Mouse (Mus musculus) layer of hippocampus, adult 18-20 months (tissue): ENCODE data around the gene Myh7. TPM values are rescaled to one million over a fixed set of nuclear protein-coding genes. Genes with fewer than 3 reads are reported as not detected.
"Not testable (repeated sequence)": the region's sequence is repeated elsewhere in the genome, so short reads cannot be mapped to it uniquely, and the experiment has no call there.

Experiments
- DNase-seq, 2 experiments: peaks; one replicate each; pipeline ENCODE4 v3.0.0; 2022; ENCODE audit warnings: low spot score in 2 of 2
- total RNA-seq, 2 experiments: library from RNA; stranded (reverse); gene quantifications; 2 replicates each; pipeline ENCODE4 v1.2.3; 2021

The Myh7 gene
- total RNA-seq, 2 experiments from 2014 or later, result 10.1 to 14.4 TPM

DNA sequence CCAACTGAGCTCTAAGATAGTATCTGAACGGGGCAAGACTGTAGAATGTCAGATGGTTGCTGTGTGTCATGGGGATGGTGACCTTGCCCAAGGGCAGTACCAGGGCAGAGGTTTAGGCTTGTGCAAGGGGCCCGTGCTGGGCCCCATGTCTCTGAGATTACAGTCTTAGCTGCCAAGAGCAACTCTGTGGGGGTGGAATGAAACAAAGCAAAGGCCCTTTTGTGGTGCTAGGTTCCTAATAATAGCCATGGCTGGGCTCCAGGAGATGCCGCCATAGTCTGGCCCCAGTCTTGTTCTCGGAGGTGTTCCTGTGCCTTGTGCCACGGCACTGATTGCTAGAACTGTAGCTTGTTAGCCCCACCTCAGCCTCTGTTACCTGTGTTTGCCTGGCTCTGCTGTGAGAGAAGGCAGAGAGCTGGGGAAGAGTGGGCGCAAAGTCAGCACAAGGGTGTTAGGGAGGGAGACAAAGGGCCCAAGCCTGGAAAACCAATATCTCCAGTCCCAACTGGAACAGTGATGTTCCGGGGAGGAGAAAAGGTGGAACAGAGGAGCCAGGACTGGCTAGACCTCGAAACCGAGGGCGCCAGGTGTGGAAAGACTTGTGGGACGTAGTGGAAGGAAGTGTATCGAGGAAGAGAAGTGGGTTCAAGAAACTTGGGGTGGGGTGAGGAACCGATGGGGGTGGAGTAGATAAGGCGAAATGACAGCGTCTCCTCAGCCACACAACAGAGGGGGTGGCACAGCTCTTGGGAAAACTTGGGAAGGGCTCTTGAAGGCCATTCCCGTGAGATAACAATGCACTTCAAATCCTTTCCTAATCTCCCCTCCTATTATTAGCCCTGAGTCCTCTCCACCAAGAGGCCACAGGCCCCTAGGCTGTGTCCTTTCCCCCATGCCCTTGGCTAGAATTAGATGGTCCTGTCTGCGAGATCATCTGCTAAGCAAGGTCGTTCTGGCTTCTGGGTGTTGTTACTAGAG, 9.7 kb upstream of the Myh7 start:
- peak in 1 of 2 experiments; percentile 38 for DNase-seq

DNA sequence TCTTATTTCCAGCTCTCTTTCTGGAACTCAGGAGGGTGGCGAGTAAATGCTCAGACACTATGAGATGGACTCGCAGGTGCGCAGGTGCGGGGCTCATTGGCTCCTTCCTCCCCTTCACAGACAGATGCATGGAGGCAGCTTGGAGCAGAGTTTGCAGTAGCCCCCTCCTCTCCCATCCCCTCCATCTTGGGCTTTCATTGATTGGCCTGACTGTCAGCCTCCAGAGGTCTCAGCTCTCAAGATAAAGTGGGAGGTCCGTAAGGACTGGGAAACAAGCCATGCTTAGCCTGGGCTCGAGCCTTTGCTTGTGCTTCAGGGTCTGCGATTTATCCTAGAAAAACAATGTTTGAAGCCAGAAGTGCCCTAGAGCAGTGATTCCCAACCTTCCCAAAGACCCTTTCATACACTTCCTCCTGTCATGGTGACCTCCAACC, 8.3 kb upstream of the Myh7 start:
- DNase-seq, result no peak

DNA sequence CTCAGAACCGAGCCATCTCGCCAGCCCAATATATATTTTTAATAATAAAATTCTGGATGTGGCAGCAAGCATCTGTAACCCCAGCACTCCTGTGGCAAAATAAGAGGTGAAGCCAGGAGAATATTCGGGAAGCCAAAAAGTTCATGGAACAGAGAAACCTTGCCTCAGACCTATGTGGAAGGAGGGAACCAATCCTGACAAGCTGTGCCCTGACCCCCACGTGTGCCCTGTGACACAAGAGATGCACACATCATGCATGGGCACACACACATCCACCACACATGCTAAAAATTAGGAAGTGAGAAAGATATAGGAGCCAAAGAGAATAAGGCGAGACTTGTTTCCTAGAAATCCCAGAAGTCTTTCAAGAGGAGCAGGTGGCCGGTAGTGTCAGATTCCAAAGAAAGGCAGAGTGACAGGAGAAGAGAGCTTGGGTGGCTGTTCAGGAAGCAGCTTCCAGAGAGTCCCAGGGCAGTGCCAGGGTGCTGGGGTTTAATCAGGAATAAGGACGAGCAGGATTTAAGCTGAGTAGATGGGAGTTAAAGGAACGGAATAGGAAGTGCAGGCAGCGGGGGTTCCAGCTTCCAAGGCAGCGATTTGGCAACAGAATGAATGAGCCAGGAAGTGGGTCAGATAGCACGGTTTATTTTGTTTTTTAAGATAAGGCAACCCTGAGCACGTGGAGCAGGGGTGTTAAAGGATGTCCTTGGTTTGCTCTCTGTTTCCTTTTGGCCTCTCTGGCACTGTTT, 7.7 kb upstream of the Myh7 start:
- no peak for DNase-seq

DNA sequence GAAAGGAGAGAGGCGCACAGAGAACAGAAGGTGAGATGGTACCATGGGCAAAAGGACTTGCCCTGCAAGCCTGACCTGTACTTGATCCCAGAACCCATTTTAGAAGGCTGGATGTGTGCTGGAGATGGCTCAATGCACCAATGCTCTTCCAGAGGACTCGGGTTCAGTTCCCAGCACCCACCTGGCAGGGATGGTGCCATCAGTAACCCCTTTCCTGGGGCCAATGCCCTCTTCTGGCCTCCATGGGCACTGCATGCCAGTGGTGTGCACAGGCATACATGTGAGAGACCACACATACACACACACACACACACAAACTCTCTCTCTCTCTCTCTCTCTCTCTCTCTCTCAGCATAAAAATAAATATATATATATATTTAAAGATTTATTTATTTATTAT, 7.0 kb upstream of the Myh7 start:
- no peak for DNase-seq

DNA sequence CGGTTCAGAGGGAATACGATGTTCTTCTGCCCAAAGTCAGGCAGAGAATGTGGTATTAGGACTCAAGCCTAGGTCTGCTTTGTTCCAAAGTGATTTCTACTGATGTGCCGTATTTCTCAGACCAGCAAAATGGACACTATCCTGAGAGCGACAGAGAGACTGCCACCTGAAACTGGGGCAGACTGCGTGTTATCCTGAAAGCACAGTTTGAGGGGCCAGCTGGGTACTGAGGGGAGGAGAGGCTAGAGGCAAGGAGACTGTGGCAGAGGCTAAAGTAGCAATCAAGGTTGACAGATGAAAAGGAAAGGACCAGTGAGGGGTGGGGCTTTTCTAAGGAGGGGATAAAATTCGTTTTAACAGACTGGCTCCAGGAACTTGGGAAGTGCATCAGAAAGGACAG, 6.4 kb upstream of the Myh7 start:
- no peak for DNase-seq

DNA sequence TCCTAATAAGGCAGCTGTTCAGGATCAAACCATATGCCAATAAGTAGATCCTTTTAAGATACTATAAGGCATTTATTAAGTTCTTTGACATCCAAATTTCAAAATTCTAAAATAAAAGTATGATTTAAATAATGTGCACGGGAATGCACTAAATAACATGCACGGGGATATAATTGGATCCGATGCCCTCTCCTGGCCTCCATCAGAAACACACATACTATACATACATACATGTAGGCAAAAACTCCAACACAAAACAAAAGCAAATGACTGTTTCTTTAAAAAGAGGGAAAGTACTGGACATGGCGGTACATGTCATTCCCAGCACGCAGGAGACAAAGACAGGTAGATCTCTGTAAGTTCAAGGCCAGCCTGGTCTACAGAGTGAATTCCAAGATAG, 5.4 kb upstream of the Myh7 start:
- not testable (repeated sequence) for DNase-seq

DNA sequence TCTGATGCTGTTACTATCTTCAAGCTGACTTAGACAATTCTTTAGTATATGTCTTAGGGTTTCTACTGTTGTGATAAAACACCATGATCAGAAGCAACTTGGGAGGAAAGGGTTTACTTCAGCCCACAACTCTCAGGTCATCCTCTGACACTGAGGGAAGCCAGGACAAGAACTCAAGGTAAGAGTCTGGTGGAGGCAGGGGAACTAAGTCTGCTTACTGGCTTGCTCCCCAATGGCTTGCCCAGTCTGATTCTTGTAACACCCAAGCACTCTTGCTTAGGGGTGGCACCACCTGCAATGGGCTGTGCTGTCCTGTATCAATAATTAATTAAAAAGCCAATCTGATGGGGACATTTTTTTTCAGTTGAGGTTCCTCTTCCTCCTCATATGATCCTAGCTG, 4.3 kb upstream of the Myh7 start:
- DNase-seq, result no peak

DNA sequence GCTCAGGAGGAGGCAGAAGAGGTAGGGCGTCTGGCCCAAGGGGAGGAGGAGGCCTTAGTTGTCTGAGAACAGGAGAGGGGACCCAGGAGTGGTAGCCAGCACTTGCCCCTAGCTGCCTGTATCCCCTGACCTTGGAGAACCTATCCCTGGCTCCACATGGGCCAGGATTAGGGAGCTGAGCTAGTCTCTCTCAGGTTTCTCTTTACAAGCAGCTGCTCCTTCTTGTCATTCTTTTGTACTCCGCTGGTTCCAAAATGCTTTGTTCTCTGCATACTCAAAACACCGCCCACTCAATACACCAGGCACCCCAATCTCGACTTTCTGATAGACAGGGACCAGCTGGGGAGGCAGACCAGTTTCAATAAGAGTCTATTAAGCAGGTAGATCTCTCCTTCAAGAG, 2.9 kb upstream of the Myh7 start:
- peak in 1 of 2 experiments; percentile 63 for DNase-seq

DNA sequence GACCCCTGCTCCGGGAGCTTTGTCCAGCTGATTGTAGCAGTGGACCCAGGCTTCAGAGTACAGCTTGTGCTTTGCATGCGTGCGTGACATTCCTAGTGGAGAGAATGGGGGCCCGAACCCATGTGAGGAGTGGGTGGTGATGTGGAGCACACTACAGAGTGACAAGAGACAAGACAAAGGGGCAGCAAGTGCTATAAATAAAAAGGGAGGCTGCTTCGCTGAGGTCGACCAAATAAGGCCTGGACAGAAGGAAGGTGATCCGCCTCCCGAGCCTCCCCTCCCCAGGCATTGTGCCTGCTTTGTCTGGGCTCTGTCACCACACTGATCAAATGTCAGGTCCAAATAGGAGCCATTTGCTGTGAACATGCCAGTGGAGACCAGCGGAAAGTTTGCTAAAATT, 2.4 kb upstream of the Myh7 start:
- no peak for DNase-seq

DNA sequence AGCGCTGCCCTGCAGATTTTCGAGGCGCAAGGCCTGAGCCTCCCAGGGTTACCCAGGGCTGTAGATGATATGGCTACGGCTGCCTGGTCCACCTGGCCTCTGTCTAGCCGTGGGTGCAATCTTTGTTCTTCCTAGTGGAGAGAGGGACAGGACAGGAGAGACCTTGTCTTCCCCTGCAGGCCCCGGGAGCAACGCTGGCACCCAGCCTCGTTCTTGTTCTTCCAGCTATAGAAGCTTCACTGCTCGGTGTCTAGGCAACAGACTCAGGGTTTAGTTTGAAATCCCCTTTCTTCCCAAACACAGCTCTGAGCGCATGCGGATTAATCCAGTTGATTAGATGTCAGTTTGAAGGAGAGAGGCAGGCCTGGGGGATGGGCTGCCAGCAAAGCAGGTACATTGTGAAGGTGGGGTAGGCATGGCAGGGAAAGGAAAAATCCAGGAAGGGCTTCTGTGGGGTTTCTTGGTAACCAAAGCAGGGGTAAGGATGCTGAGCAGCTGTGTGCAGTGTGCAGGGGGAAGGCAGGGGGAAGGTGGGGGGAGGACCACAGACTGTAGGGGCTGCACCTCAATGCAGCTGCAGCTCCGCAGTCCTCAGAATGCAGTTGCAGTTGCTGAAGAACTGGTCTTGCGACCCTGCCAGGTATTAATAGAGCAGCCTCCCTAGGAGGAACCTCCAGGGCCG, 1.2 kb upstream of the Myh7 start:
- peak; percentile 47 to 79 for DNase-seq

DNA sequence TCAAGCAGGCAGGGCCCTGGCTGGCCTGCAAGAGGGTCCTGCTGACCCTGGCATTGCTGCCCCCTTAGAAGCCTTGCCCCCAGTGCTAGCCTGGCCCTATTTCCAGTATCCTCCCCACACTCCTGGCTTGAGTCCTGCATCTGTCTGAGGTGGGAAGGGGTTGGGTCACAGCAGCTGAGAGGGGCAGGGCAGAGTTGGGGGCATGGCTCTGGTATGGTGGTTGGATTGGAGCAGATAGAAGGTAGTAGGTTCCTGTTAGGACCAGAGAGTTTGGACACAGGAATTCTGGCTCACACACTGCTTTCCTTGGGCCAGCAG, 402 bp upstream of the Myh7 start:
- DNase-seq, result no peak

DNA sequence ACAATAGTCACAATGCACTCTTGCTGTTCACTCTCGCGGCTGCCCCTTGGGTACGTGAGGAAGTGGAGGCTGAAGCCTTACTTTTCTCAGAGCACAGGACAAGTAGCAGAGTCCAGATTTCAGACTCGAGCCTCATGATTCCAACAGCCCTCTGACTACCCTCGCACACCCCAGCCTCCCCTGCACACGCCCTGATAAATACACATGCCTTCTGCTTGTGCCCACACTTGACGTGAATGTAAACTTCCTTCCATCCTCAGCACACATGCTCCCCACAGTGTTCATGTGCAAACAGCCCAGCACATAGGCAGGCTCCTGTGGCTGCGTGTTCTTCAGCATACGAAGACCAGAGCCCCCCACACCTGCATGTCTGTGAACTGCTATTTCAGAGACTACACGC, 790 bp downstream of the Myh7 start:
- DNase-seq, result no peak

DNA sequence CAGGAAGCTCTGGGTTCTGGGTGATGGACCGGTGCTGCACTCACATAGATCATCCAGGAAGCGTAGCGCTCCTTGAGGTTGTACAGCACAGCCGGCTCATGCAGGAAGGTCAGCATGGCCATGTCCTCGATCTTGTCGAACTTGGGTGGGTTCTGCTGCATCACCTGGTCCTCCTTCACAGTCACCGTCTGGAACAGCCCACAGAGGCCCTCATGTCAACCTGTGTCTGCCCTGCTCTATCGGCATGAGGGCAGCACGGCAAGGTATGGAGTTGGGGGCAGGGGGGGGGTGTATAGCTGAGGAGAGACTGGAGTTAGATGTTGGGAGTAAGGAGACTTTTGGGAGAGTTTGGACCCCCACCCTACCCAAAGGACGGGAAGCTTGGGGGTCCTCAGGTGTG, 2.2 kb downstream of the Myh7 start:
- DNase-seq, result no peak

DNA sequence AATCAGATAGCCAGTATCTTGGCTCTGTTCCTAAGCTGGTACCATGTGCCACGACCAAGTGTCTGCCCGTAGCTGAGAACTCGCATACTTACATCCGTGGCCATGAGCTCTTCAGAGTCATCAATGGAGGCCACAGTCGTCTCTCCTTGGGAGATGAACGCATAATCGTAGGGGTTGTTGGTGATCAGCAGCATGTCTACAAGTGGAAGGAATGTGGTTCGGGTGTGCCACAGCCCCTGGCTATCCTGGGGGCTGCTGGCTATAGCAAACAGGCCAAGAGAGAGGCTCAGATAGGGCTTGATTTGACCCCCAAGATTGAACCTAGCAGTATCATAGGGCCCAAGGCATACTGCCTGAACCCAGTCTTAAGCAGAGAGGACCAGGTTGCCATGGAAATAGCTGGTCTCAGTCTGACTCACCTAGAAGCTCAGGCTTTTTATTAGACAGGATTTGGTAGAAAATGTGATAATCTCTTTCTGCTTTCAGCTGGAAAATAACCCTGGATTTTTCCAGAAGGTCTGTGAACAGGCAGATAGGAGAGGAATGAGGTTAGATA, 4.5 kb downstream of the Myh7 start:
- DNase-seq, result peak in 1 of 2 experiments; percentile 34

DNA sequence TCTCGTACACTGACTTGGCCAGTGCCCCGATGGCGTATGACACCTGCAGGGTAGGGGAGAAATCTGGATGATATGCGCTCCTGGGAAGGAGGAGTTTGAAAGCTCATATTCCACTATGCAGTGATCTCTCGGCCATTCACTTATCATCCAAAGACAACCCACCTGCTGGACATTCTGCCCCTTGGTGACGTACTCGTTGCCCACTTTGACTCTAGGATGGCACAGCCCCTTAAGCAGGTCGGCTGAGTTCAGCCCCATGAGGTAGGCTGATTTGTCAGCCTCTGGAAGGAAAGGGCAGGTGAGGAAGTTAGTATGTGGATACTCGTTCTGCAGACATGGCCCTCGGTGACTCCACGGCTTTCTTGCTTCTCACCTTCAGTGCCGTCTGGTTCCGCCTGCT, 5.5 kb downstream of the Myh7 start:
- DNase-seq, result no peak

DNA sequence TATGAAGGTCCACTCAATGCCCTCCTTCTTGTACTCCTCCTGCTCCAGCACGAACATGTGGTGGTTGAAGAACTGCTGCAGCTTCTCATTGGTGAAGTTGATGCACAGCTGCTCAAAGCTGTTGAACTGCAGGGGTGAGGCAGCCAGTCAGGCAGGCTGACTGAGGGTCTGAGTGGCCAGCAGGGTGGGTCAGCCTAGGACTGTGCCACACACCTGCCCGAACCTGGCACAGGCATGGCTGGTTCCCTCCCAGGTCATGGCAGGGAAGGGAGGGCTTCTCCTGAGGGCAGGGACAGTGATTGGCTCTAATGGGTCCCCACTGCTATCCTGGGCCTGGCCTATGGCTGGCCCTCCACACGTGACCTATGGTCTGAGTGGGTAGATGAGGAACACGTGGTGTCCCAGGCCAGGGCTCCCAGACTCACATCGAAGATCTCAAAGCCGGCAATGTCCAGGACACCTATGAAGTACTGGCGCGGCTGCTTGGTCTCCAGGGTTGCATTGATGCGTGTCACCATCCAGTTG, 6.0 kb downstream of the Myh7 start:
- DNase-seq, result not testable (repeated sequence)

DNA sequence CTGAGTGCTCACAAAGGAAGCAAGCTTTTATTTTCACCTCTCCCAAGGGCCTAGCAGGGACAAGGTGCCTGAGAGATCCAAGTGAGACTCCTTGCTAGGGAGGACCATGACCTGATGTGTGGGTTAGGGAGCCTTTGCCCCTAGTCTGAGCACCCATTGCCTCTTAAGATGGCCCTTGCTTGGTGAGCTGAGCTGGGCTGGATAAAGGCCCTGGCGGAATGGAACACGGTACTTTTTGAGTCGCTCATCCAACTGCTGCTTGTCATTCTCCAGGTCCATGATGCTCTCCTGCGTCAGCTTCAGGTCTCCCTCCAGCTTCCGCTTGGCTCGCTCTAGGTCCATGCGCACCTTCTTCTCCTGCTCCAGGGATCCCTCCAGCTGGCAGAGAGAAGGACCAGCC, 12.5 kb downstream of the Myh7 start:
- no peak for DNase-seq

DNA sequence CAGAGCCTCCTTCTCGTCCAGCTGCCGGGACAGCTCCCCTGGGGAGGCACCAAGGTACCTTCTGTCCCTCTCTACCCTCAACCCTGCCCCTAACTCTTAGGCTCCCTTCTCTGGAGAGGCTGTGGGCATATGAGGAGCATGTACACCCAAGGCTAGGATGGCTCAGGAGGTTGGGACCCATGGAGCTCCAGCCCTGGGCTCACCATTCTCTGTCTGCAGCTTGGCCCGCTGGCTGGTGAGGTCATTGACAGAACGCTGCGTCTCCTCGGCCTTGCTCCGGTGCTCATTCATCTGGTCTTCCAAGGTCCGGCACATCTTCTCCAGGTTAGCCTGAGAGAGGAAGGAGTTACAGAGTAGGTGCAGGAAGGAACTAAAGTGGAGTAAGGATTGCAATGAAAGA, 15.8 kb downstream of the Myh7 start:
- DNase-seq, result no peak

DNA sequence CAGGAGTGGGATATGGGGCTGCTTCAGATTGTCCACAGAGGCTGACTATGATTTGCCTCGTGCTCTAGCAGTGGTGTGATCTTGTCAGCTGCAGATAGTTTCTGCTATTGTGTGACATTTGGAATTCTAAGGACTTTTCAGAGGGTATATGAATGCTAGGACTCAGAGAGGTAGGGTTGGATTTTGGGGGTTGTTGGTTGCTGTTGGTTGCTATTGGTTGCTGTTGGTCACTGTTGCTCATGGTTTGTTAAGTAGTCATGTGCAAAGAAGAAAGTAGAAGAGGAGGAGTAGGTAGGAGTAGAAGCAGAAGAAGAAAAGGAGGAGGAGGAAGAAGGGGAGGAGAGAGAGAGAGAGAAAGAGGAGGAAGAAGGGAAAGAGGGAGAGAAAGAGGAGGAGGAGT, 17.8 kb downstream of the Myh7 start, which contains the start of gene Gm17428:
Gene Gm17428 (plus strand): TSS at position 301 of the 400 bp plus-strand sequence.
- no peak for DNase-seq

DNA sequence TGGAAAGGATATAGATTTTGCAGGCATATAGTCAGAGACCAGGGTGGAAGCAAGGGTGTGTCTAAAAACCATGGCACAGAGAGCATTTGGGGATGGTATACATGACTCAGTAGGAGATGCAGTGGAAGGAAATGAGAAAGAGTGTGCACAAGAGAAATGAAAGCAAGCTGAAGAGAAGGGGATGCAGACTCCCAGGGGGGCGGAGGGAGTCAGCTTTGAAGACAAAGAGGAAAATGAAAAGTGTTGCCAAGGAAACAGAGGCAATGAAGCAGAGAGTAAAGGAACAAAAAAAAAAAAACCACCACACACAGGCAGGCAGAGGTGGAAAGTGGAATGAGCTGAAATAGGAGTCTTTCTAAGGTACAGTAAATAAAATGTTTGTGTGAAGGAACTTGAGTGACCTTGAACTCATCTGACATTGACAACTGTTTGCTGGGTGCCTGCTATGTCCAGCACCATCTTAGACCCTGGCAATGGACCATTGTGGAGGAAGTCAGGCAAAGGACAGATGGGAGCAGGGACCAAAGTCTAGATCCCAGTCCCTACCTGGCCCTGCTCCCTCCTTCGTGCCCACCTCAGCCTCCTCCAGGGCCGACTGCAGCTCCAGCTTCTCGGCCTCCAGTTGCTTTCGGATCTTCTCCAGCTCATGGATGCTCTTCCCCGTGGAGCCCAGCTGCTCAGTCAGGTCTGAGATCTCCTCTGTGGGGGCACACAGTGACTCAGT, 20.2 kb downstream of the Myh7 start:
- DNase-seq, result peak in 1 of 2 experiments; percentile 54

DNA sequence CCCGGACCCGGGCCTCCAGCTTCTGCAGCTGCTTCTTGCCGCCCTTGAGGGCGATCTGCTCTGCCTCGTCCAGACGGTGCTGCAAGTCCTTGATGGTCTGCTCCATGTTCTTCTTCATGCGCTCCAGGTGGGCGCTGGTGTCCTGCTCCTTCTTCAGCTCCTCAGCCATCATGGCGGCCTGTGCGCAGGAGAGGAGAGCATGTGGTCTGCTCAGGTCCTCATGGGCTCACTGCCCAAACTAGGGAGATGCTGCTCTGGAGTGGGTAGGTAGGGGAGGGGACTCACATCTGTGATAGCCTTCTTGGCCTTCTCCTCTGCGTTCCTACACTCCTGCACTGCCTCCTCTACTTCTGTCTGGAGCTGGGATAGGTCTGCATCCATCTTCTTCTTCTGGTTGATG, 21.6 kb downstream of the Myh7 start:
- DNase-seq, result not testable (repeated sequence)
